In genomic region chr1:33464234-33464633, GRCm38 (mm10) we compare ENCODE assay signal across 25 mouse cellular contexts.
DNase-seq lines count a peak whose midpoint lies in the region; ATAC-seq and TF ChIP-seq lines count a peak whose summit lies in the region.
"Had no signal": no experiment of that assay in that cellular context is flagged by ENCODE, and none has a peak within 500 bp of the region (broad histone marks: within the 10 kb centered on the region; RNA-seq: fewer than 3 reads in every experiment).

No protein-coding gene starts in this region.

- H3K27me3 ChIP-seq in forebrain, embryonic 13.5 days = no peaks in the 10 kb centered on the region
- H3K27me3 ChIP-seq in forebrain, postnatal 0 days (ENCODE audit: insufficient read depth, low read length) = no peaks in the 10 kb centered on the region
- H3K27me3 ChIP-seq in midbrain, postnatal 0 days (ENCODE audit: insufficient read depth, low read length) = no peaks in the 10 kb centered on the region
- H3K27me3 ChIP-seq: hindbrain, embryonic 13.5 days; kidney, embryonic 15.5 days; stomach, embryonic 15.5 days had no signal

- no peak overlapping the region for H3K27ac ChIP-seq in forebrain, embryonic 13.5 days
- H3K27ac ChIP-seq in forebrain, postnatal 0 days (ENCODE audit: low read depth, low read length) = no peak overlapping the region
- no peak overlapping the region for H3K27ac ChIP-seq in midbrain, postnatal 0 days (ENCODE audit: low read depth, low read length)
- H3K27ac ChIP-seq: forebrain, embryonic 10.5 days; hindbrain, embryonic 13.5 days; kidney, embryonic 15.5 days; liver, embryonic 14.5 days; stomach, embryonic 15.5 days had no signal

- no peak overlapping the region for H3K4me2 ChIP-seq in forebrain, embryonic 13.5 days
- no peak overlapping the region for H3K4me2 ChIP-seq in forebrain, postnatal 0 days (ENCODE audit: low read depth)
- H3K4me2 ChIP-seq in midbrain, postnatal 0 days (ENCODE audit: low read depth, low read length, poor library complexity, severe bottlenecking) = no peak overlapping the region
- H3K4me2 ChIP-seq: heart, embryonic 11.5 days; hindbrain, embryonic 13.5 days; kidney, embryonic 15.5 days; stomach, embryonic 15.5 days had no signal

- peaks cover 6% of the 10 kb centered on the region; the same call in 1 of the 2 replicates for H3K36me3 ChIP-seq in forebrain, embryonic 13.5 days (ENCODE audit: poor library complexity, severe bottlenecking)
- H3K36me3 ChIP-seq in forebrain, postnatal 0 days (ENCODE audit: insufficient read depth) = no peaks in the 10 kb centered on the region
- H3K36me3 ChIP-seq in midbrain, postnatal 0 days (ENCODE audit: insufficient read depth, low read length) = no peaks in the 10 kb centered on the region

- no peak overlapping the region for H3K9ac ChIP-seq in forebrain, embryonic 13.5 days
- H3K9ac ChIP-seq in forebrain, postnatal 0 days = no peak overlapping the region
- H3K9ac ChIP-seq in midbrain, postnatal 0 days (replicated peaks; ENCODE audit: low read length, poor library complexity, severe bottlenecking) = no peak overlapping the region
- H3K9ac ChIP-seq: hindbrain, embryonic 13.5 days; kidney, embryonic 15.5 days; liver, embryonic 14.5 days; stomach, embryonic 15.5 days had no signal

- H3K9me3 ChIP-seq in forebrain, embryonic 13.5 days (replicated peaks) = no peaks in the 10 kb centered on the region
- no peaks in the 10 kb centered on the region for H3K9me3 ChIP-seq in forebrain, postnatal 0 days (ENCODE audit: low read length)
- H3K9me3 ChIP-seq in midbrain, postnatal 0 days (ENCODE audit: low read length) = no peaks in the 10 kb centered on the region
- H3K9me3 ChIP-seq: forebrain, embryonic 10.5 days; hindbrain, embryonic 13.5 days; kidney, embryonic 15.5 days; stomach, embryonic 15.5 days had no signal

- no peak for TF ChIP-seq POLR2A in brain, embryonic 14.5 days (IDR thresholded peaks at IDR 0.05; ENCODE audit: borderline replicate concordance, extremely low read depth, insufficient read depth, insufficient read length, poor library complexity, severe bottlenecking)

- WGBS in forebrain, embryonic 13.5 days = 54% methylated on average over 5 of the region's 5 CpGs
- 54% methylated on average over 5 of the region's 5 CpGs for WGBS in forebrain, postnatal 0 days
- 38% methylated on average over 5 of the region's 5 CpGs for WGBS in midbrain, postnatal 0 days

- no peak for DNase-seq in forebrain, postnatal 0 days
- peak; percentile 11 for DNase-seq in kidney, postnatal 10 days
- no peak for DNase-seq in kidney, adult 11 months
- DNase-seq in brain, embryonic 14.5 days (ENCODE audit: low read depth) = peak; percentile 74
- peak; percentile 33 for DNase-seq in midbrain, postnatal 0 days (ENCODE audit: low spot score)
- no peak for DNase-seq in thymus, postnatal 0 days (ENCODE audit: low spot score)
- DNase-seq: adrenal gland, postnatal 14 days; cerebellum, adult 18-20 months; cerebellum, postnatal 10 days; gastrocnemius, postnatal 14 days; heart, postnatal 36 days; liver; lung, adult 2 months; lung, postnatal 14 days; right cerebral cortex, postnatal 25 days; thymus, postnatal 25 days had no signal

- TF ChIP-seq CTCF in forebrain, postnatal 0 days (IDR thresholded peaks at IDR 0.05; ENCODE audit: low read depth) = no peak
- TF ChIP-seq CTCF in brain, embryonic 14.5 days (IDR thresholded peaks at IDR 0.05; ENCODE audit: borderline replicate concordance, extremely low read depth, insufficient read depth, insufficient read length) = no peak
- no peak for TF ChIP-seq CTCF in midbrain, postnatal 0 days (IDR thresholded peaks at IDR 0.05)

- no peak overlapping the region for H3K4me3 ChIP-seq in forebrain, embryonic 13.5 days
- H3K4me3 ChIP-seq in forebrain, postnatal 0 days (ENCODE audit: low read depth, low read length) = no peak overlapping the region
- no peak overlapping the region for H3K4me3 ChIP-seq in midbrain, postnatal 0 days (ENCODE audit: low read depth, low read length)
- H3K4me3 ChIP-seq: forebrain, embryonic 10.5 days; hindbrain, embryonic 13.5 days; kidney, embryonic 15.5 days; stomach, embryonic 15.5 days had no signal

- H3K4me1 ChIP-seq in forebrain, embryonic 13.5 days = no peaks in the 10 kb centered on the region
- no peaks in the 10 kb centered on the region for H3K4me1 ChIP-seq in forebrain, postnatal 0 days (ENCODE audit: insufficient read depth)
- no peaks in the 10 kb centered on the region for H3K4me1 ChIP-seq in midbrain, postnatal 0 days (ENCODE audit: insufficient read depth, low read length)
- H3K4me1 ChIP-seq: forebrain, embryonic 10.5 days; hindbrain, embryonic 13.5 days; kidney, embryonic 15.5 days; stomach, embryonic 15.5 days had no signal

- ATAC-seq in forebrain, embryonic 13.5 days = 0 out of 2 replicates have a peak, but pooled peaks have one; percentile 34
- no peak for ATAC-seq in forebrain, postnatal 0 days
- no peak for ATAC-seq in midbrain, postnatal 0 days (ENCODE audit: low FRiP score)
- ATAC-seq in megakaryocyte progenitor cell, adult 5-6 weeks (replicated peaks; ENCODE audit: poor library complexity) = no peak
- ATAC-seq: intestine, postnatal 0 days had no signal

Comparison
In these comparisons a context has a peak if more than half of its experiments do, and no peak if none do; other contexts are left out.
1. DNase-seq: peak in kidney, postnatal 10 days (single experiment), brain, embryonic 14.5 days (single experiment) and midbrain, postnatal 0 days (single experiment); none in forebrain, postnatal 0 days (single experiment), kidney, adult 11 months (single experiment) and thymus, postnatal 0 days (single experiment).